Mouse (Mus musculus) C2C12 (cell line): Measurements from ENCODE around the gene Rbl2. TPM values are rescaled to one million over a fixed set of nuclear protein-coding genes. Genes with fewer than 3 reads are reported as not detected.

Experiments
- H3K27me3 ChIP-seq: one replicate; pipeline ENCODE4 v1.6.1; 2011; ENCODE audit not compliant: control insufficient read depth, insufficient read depth, insufficient read length
- H3K36me3 ChIP-seq: one replicate; pipeline ENCODE4 v1.6.1; 2011; ENCODE audit not compliant: control insufficient read depth, insufficient read depth
- H3K4me3 ChIP-seq: one replicate; pipeline ENCODE4 v1.5.1; 2011; ENCODE audit warnings: mild to moderate bottlenecking, control low read depth; ENCODE audit not compliant: poor library complexity, insufficient read depth, severe bottlenecking
- H3K79me2 ChIP-seq: one replicate; pipeline ENCODE4 v1.6.1; 2011; ENCODE audit not compliant: control insufficient read depth, insufficient read depth
- H3K79me3 ChIP-seq: one replicate; pipeline ENCODE4 v1.6.1; 2011; ENCODE audit warnings: low read depth, control low read depth
- H3ac ChIP-seq: one replicate; pipeline ENCODE3; 2011; ENCODE audit warnings: low read depth; ENCODE audit not compliant: control insufficient read depth, insufficient read length
- CEBPB ChIP-seq: IDR thresholded peaks from one replicate; pipeline ENCODE4 v1.6.1; 2011; ENCODE audit warnings: low read depth, mild to moderate bottlenecking, control low read depth, moderate library complexity
- CTCF ChIP-seq: IDR thresholded peaks from one replicate; pipeline ENCODE4 v1.5.1; 2011; ENCODE audit not compliant: control insufficient read depth, insufficient read depth, insufficient read length
- FOSL1 ChIP-seq: IDR thresholded peaks from one replicate; pipeline ENCODE4 v1.8.0; 2011; ENCODE audit warnings: mild to moderate bottlenecking, low read length; ENCODE audit not compliant: poor library complexity, insufficient read depth, severe bottlenecking
- MAX ChIP-seq: IDR thresholded peaks from one replicate; pipeline ENCODE4 v1.6.1; 2011; ENCODE audit warnings: mild to moderate bottlenecking, control low read depth
- MYOD1 ChIP-seq: IDR thresholded peaks from one replicate; pipeline ENCODE4 v1.6.1; 2011; ENCODE audit warnings: low read depth; ENCODE audit not compliant: control insufficient read depth, insufficient read length
- MYOG ChIP-seq: IDR thresholded peaks from one replicate; pipeline ENCODE4 v1.6.1; 2011; ENCODE audit not compliant: control insufficient read depth, insufficient read length; ENCODE audit errors: extremely low read depth
- USF1 ChIP-seq: IDR thresholded peaks from one replicate; pipeline ENCODE4 v1.6.1; 2011; ENCODE audit warnings: low read depth, mild to moderate bottlenecking, control low read depth, moderate library complexity
- polyA plus RNA-seq: library from polyadenylated mRNA; unstranded; fragments of >200 nt; fragmentation: generic; extraction: Trizol; gene quantifications from one replicate; pipeline ENCODE4 v1.2.1, GENCODE M21; 2012; ENCODE audit warnings: missing spikeins

Rbl2 gene
- polyA plus RNA-seq, 1 experiment: 4.7 TPM

DNA sequence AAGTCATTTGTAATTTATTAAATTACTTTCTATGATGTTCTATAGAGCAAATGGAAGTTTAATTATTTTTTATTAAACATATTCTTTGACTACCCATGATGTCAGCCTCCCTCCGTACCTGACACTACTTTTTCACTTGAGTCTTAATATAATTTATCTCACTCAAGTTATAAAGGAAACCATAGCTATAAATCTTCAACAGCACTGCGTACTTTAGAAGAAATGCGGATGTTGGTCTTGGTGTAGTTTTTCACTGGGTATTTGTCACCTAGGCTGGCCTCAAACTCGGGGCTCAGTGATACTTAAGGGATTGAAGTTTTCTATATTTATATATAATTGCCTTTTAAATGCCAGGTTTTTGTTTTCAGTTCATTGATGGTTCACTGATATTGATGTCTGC lies 15.4 kb upstream of the Rbl2 start:
- Histone ChIP-seq H3K79me3 (no peaks in the 10 kb centered on the region), H3K36me3 (peaks cover 11% of the 10 kb centered on the region), H3ac (no peak overlapping the region), H3K27me3 (no peaks in the 10 kb centered on the region), H3K79me2 (no peaks in the 10 kb centered on the region), H3K4me3 (no peak overlapping the region)
- no peak for TF ChIP-seq CEBPB
- TF ChIP-seq CTCF: no peak
- no peak for TF ChIP-seq USF1
- no peak for TF ChIP-seq MYOD1
- TF ChIP-seq FOSL1: no peak
- TF ChIP-seq MAX: no peak
- no peak for TF ChIP-seq MYOG

DNA sequence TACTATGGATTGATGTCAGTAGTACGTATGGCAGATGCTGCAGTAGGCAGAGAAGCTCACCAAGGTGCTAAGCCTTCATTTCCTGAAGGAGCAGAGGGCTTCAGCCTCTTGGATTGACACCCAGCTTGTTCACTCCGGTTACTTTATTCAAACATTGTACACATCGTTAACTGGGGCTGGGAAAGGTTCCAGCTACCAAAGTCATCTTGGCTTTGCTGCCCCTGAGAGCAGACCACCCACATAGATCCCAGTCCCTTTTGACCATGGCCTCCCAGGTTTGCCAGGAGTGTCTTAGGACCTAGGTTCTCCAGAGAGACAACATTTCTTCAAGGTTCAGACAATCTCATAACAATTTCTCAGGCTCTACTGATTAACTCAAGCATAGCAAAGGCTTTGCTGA lies 13.0 kb upstream of the Rbl2 start:
- H3K36me3 ChIP-seq: no peaks in the 10 kb centered on the region

DNA sequence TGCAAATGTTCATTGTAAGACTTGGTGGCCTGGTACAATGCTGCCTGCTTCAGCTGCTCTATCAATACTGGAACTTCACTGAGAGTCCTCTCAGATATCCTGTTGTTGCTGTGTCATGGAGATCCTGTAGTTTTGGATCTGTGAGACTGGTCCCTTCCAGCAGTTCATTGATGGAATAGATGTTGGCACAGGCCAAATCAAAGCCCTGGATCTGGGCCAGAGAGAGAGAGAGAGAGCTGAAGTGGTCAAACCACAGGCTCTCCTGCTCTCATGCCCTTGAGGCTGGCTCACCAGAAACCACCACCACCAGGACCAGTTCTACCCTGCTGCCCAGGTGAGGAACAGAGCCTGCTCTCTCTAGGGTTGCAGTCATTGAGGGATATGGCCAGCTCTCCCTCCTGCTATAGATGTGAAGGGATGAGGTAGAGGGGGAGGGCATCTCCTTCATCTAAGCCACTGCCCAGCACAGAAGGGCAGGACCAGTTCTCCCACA lies 10.7 kb upstream of the Rbl2 start:
- H3K79me3 ChIP-seq: no peaks in the 10 kb centered on the region
- no peaks in the 10 kb centered on the region for H3K27me3 ChIP-seq
- no peaks in the 10 kb centered on the region for H3K36me3 ChIP-seq
- H3K79me2 ChIP-seq: no peaks in the 10 kb centered on the region
- no peak overlapping the region for H3ac ChIP-seq
- no peak for TF ChIP-seq CEBPB
- no peak for TF ChIP-seq USF1
- TF ChIP-seq CTCF: no peak
- no peak for TF ChIP-seq MYOG
- TF ChIP-seq FOSL1: no peak
- no peak for TF ChIP-seq MAX
- TF ChIP-seq MYOD1: no peak
- no peak overlapping the region for H3K4me3 ChIP-seq

More for the DNA sequence above, 13.0 kb upstream of the Rbl2 start:
- Histone ChIP-seq H3K27me3 (no peaks in the 10 kb centered on the region), H3ac (no peak overlapping the region), H3K79me2 (no peaks in the 10 kb centered on the region), H3K4me3 (no peak overlapping the region), H3K79me3 (no peaks in the 10 kb centered on the region)
- TF ChIP-seq USF1 (no peak), CEBPB (no peak), CTCF (no peak), MAX (no peak), MYOD1 (no peak), MYOG (no peak), FOSL1 (no peak)

DNA sequence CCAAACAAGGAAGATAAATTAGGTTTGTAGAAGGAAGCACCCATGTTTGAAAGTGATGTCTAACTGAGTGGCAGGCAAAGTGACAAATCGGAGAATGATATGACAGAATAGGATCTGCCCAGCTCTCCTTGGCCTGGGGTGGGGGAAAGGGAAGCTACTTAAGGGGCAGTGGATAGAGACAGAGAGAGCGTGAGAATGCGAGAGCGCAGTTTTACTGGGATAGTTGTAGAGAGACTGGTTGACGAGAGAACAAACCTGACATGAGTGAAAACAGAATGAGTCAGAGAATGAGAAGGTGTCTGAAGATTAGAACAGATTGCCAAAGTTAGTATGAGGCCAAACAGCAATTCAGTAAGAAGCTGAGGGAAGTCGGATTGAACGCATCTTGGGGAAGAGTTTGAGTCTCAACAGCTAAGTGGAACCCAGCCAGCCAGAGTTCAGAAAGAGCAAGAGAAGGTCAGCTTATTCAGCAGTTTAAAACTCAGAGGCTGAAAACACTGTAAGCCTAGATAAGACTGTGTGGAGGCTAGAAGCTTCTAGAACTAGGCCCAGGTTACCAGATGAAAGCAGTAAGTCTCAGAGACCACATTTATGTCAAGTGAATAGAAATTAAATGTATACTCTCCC lies 9.9 kb upstream of the Rbl2 start:
- Histone ChIP-seq H3K79me3 (no peaks in the 10 kb centered on the region), H3ac (no peak overlapping the region), H3K36me3 (no peaks in the 10 kb centered on the region), H3K27me3 (no peaks in the 10 kb centered on the region), H3K4me3 (no peak overlapping the region), H3K79me2 (no peaks in the 10 kb centered on the region)
- TF ChIP-seq CEBPB: no peak
- no peak for TF ChIP-seq CTCF
- no peak for TF ChIP-seq MAX
- no peak for TF ChIP-seq MYOD1
- TF ChIP-seq MYOG: no peak
- TF ChIP-seq FOSL1: no peak
- TF ChIP-seq USF1: no peak

DNA sequence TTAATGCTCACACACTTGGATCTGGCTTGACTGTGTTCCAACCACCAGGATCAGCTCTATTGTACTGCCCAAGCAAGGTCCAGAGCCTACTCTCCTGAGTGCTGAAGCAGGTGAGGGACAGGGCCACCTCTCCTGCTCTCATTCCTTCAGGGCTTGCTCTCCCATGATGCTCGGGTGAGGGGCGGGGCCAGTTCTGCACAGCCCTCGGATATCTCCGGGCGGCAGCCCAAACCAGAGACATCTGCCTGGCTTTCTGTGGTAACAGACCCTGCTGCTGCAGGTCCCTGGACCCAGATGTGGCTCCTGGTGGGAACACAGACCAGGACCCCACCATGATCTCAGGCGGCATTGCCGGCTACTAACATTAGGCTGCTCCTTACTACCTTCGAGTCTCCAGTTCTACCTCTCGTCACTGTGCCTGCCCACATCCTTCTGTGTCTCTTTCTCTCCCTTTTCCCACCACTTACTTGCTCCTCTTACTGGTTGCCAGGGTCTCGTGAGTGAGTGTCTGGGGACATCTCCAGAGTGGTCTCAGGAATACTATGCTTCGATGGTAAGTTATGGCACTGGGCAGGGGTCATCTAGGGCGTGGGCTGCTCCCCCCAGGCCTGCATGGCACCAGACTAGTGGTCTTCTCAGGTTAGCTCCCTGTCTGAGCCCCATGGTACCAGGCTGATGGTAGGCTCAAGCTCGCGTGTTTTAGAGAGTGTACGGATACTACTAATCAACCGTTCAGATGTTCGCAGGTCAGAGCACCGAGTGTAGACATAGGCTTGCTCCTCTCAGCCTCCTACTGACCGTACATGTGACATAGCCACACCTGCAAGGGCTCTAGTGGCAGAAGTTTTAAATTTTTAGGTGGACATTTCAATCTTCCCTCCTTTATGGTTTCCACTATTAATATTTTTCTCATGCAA lies 9.0 kb upstream of the Rbl2 start:
- H3K79me3 ChIP-seq: no peaks in the 10 kb centered on the region
- no peak overlapping the region for H3K4me3 ChIP-seq
- no peak overlapping the region for H3ac ChIP-seq
- no peaks in the 10 kb centered on the region for H3K36me3 ChIP-seq
- TF ChIP-seq CTCF: no peak
- TF ChIP-seq MAX: no peak
- TF ChIP-seq MYOG: no peak
- TF ChIP-seq CEBPB: no peak
- no peak for TF ChIP-seq USF1
- TF ChIP-seq MYOD1: no peak
- no peak for TF ChIP-seq FOSL1
- no peaks in the 10 kb centered on the region for H3K79me2 ChIP-seq
- H3K27me3 ChIP-seq: no peaks in the 10 kb centered on the region

DNA sequence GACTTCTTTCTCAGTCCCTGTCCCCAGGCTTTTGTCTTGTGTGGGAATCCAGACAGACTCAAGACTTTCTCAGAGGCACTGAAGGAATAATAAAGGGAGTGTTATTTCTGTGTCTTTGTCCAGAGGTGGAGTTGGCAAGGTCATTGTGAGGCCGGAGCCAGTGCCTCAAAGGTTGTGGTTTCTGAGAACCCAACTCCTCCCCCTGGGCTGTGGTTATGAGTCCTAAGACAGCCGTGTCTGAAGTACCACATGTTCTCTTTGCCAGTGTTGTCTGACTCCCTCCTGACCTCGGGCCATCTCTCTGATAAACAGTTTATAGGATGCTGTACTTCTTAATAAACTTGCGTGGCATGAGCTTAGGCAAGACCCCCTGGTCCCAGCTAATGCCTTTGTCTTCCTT lies 4.7 kb upstream of the Rbl2 start:
- no peaks in the 10 kb centered on the region for H3K36me3 ChIP-seq
- no peak overlapping the region for H3ac ChIP-seq
- no peak for TF ChIP-seq CTCF
- no peaks in the 10 kb centered on the region for H3K79me3 ChIP-seq
- no peaks in the 10 kb centered on the region for H3K79me2 ChIP-seq
- H3K27me3 ChIP-seq: no peaks in the 10 kb centered on the region
- H3K4me3 ChIP-seq: no peak overlapping the region
